Mouse (Mus musculus) MEL (cell line): ENCODE results near the gene Prm2. TPM values are rescaled to one million over a fixed set of nuclear protein-coding genes. Genes with fewer than 3 reads are reported as not detected.

Experiments
- DNase-seq: peaks from one replicate; pipeline ENCODE4 v3.0.0; 2011; ENCODE audit warnings: low read depth, low spot score
- H3K27ac ChIP-seq: 2 replicates; pipeline ENCODE4 v1.5.1; 2012; ENCODE audit warnings: low read depth, mild to moderate bottlenecking, control low read depth, low read length, moderate library complexity; ENCODE audit not compliant: control insufficient read depth
- H3K27me3 ChIP-seq, 2 experiments: fragments of 150-350 bp in 1 of 2; sonication (generic) in 1 of 2; 2 replicates each; pipeline ENCODE4 v1.6.1; 2012; ENCODE audit warnings: low read length in 2 of 2, mild to moderate bottlenecking in 2 of 2, improper control_type of control experiment in 1 of 2, moderate library complexity in 1 of 2; ENCODE audit not compliant: insufficient read depth in 2 of 2, control insufficient read depth in 1 of 2
- H3K36me3 ChIP-seq, 2 experiments: 2 replicates each; pipeline ENCODE4 v1.6.1; 2012 to 2014; ENCODE audit warnings: low read length in 2 of 2, improper control_type of control experiment in 1 of 2, inconsistent platforms in 1 of 2, mild to moderate bottlenecking in 1 of 2; ENCODE audit not compliant: insufficient read depth in 2 of 2, control insufficient read depth in 1 of 2
- H3K4me1 ChIP-seq, 2 experiments: fragments of 150-350 bp in 1 of 2; sonication (generic) in 1 of 2; 2 replicates each; pipeline ENCODE4 v1.6.1; 2012; ENCODE audit warnings: low read length in 2 of 2, improper control_type of control experiment in 1 of 2, mild to moderate bottlenecking in 1 of 2; ENCODE audit not compliant: insufficient read depth in 2 of 2, control insufficient read depth in 1 of 2
- H3K4me3 ChIP-seq, 2 experiments: fragments of 150-350 bp in 1 of 2; sonication (generic) in 1 of 2; 2 replicates each; pipeline ENCODE4 v1.5.1; 2012; ENCODE audit warnings: low read depth in 2 of 2, low read length in 2 of 2, mild to moderate bottlenecking in 2 of 2, moderate library complexity in 2 of 2, control low read depth in 1 of 2, improper control_type of control experiment in 1 of 2; ENCODE audit not compliant: control insufficient read depth in 1 of 2, insufficient read depth in 1 of 2
- H3K79me2 ChIP-seq: 2 replicates; pipeline ENCODE4 v1.6.1; 2012; ENCODE audit warnings: mild to moderate bottlenecking, low read length, moderate library complexity; ENCODE audit not compliant: control insufficient read depth, poor library complexity, insufficient read depth
- H3K9ac ChIP-seq: 2 replicates; pipeline ENCODE4 v1.6.1; 2012; ENCODE audit warnings: low read depth, mild to moderate bottlenecking, control low read depth, low read length, moderate library complexity; ENCODE audit not compliant: control insufficient read depth, poor library complexity, severe bottlenecking
- H3K9me3 ChIP-seq: fragments of 150-350 bp; sonication (generic); replicated peaks from 2 replicates; pipeline ENCODE4 v1.6.1; 2012; ENCODE audit warnings: mild to moderate bottlenecking, low read length, improper control_type of control experiment, moderate library complexity; ENCODE audit not compliant: insufficient read depth
- CHD1 ChIP-seq: IDR thresholded peaks from 2 replicates; pipeline ENCODE4 v1.6.1; 2012; ENCODE audit warnings: low read depth, mild to moderate bottlenecking, inconsistent platforms, low read length, improper control_type of control experiment
- CTCF ChIP-seq, 3 experiments: IDR thresholded peaks in 2 of 3; conservative IDR thresholded peaks in 1 of 3; 2 replicates each; pipeline ENCODE4 v1.5.1; 2011 to 2012; ENCODE audit warnings: low read length in 3 of 3, low read depth in 2 of 3, mild to moderate bottlenecking in 2 of 3, improper control_type of control experiment in 1 of 3, inconsistent platforms in 1 of 3, mixed read lengths in 1 of 3, moderate library complexity in 1 of 3; ENCODE audit not compliant: control insufficient read depth in 1 of 3, insufficient read depth in 1 of 3, poor library complexity in 1 of 3, severe bottlenecking in 1 of 3
- E2F4 ChIP-seq: IDR thresholded peaks from 2 replicates; pipeline ENCODE4 v1.6.1; 2011; ENCODE audit warnings: low read depth, low read length, improper control_type of control experiment, borderline replicate concordance
- EP300 ChIP-seq, 2 experiments: IDR thresholded peaks; 2 replicates each; pipeline ENCODE4 v1.6.1; 2011; ENCODE audit warnings: improper control_type of control experiment in 2 of 2, low read length in 2 of 2, low read depth in 1 of 2, mild to moderate bottlenecking in 1 of 2
- HCFC1 ChIP-seq: IDR thresholded peaks from 2 replicates; pipeline ENCODE4 v1.6.1; 2012; ENCODE audit warnings: low read depth, mild to moderate bottlenecking, inconsistent platforms, low read length, improper control_type of control experiment, moderate library complexity
- JUND ChIP-seq: IDR thresholded peaks from 2 replicates; pipeline ENCODE4 v1.6.1; 2011; ENCODE audit warnings: low read depth, mild to moderate bottlenecking, improper control_type of control experiment, low read length
- KAT2A ChIP-seq: conservative IDR thresholded peaks from 2 replicates; pipeline ENCODE4 v1.6.1; 2012; ENCODE audit warnings: low read depth, low read length, improper control_type of control experiment, inconsistent platforms
- MAFK ChIP-seq: IDR thresholded peaks from 2 replicates; pipeline ENCODE4 v1.6.1; 2011; ENCODE audit warnings: low read depth, mild to moderate bottlenecking, low read length, improper control_type of control experiment, borderline replicate concordance
- MAX ChIP-seq: IDR thresholded peaks from 2 replicates; pipeline ENCODE4 v1.6.1; 2011; ENCODE audit warnings: low read length, improper control_type of control experiment
- MEF2A ChIP-seq: IDR thresholded peaks from 2 replicates; pipeline ENCODE4 v1.6.1; 2014; ENCODE audit warnings: low read depth, mild to moderate bottlenecking, inconsistent platforms, low read length, improper control_type of control experiment; ENCODE audit not compliant: poor library complexity, insufficient replicate concordance, severe bottlenecking; ENCODE audit errors: extremely low read depth
- MYC ChIP-seq: IDR thresholded peaks from 2 replicates; pipeline ENCODE4 v1.6.1; 2011; ENCODE audit warnings: low read depth, mild to moderate bottlenecking, low read length, improper control_type of control experiment, moderate library complexity
- NRF1 ChIP-seq: IDR thresholded peaks from 2 replicates; pipeline ENCODE4 v1.6.1; 2014; ENCODE audit warnings: low read depth, mild to moderate bottlenecking, inconsistent platforms, low read length, improper control_type of control experiment, moderate library complexity; ENCODE audit not compliant: poor library complexity, insufficient read depth, severe bottlenecking
- POLR2A ChIP-seq, 2 experiments: IDR thresholded peaks; 2 replicates each; pipeline ENCODE4 v1.6.1; 2011 to 2012; ENCODE audit warnings: low read length in 2 of 2, mild to moderate bottlenecking in 2 of 2, control low read depth in 1 of 2, improper control_type of control experiment in 1 of 2, low read depth in 1 of 2, moderate library complexity in 1 of 2; ENCODE audit not compliant: control insufficient read depth in 1 of 2, insufficient read depth in 1 of 2, poor library complexity in 1 of 2
- POLR2AphosphoS2 ChIP-seq: IDR thresholded peaks from 2 replicates; pipeline ENCODE4 v1.6.1; 2011; ENCODE audit warnings: low read length, improper control_type of control experiment
- RAD21 ChIP-seq: IDR thresholded peaks from 2 replicates; pipeline ENCODE4 v1.6.1; 2011; ENCODE audit warnings: mild to moderate bottlenecking, low read depth, low read length, improper control_type of control experiment
- SIN3A ChIP-seq: IDR thresholded peaks from 2 replicates; pipeline ENCODE4 v1.6.1; 2012; ENCODE audit warnings: low read length, improper control_type of control experiment, inconsistent platforms
- TBP ChIP-seq: IDR thresholded peaks from 2 replicates; pipeline ENCODE4 v1.8.0; 2011; ENCODE audit warnings: low read depth, low read length, improper control_type of control experiment
- USF2 ChIP-seq, 2 experiments: IDR thresholded peaks; 2 replicates each; pipeline ENCODE4 v1.6.1; 2011 to 2012; ENCODE audit warnings: improper control_type of control experiment in 2 of 2, low read length in 2 of 2, borderline replicate concordance in 1 of 2, inconsistent platforms in 1 of 2, low read depth in 1 of 2, mild to moderate bottlenecking in 1 of 2; ENCODE audit not compliant: insufficient read depth in 1 of 2
- ZC3H11A ChIP-seq: IDR thresholded peaks from 2 replicates; pipeline ENCODE4 v1.6.1; 2012; ENCODE audit warnings: low read depth, mild to moderate bottlenecking, inconsistent platforms, low read length, improper control_type of control experiment
- ZKSCAN1 ChIP-seq: IDR thresholded peaks from 2 replicates; pipeline ENCODE4 v1.6.1; 2012; ENCODE audit warnings: low read depth, mild to moderate bottlenecking, inconsistent platforms, low read length, improper control_type of control experiment, moderate library complexity
- ZMIZ1 ChIP-seq: IDR thresholded peaks from 2 replicates; pipeline ENCODE4 v1.6.1; 2012; ENCODE audit warnings: low read depth, mild to moderate bottlenecking, inconsistent platforms, low read length, improper control_type of control experiment, moderate library complexity
- ZNF384 ChIP-seq: IDR thresholded peaks from 2 replicates; pipeline ENCODE4 v1.6.1; 2012; ENCODE audit warnings: low read depth, mild to moderate bottlenecking, inconsistent platforms, low read length, improper control_type of control experiment
- polyA plus RNA-seq, 2 experiments: library from polyadenylated mRNA; stranded (reverse) in 1 of 2; unstranded in 1 of 2; fragments of >175 nt in 1 of 2; fragments of >200 nt in 1 of 2; gene quantifications; 2 replicates each; pipeline versions ENCODE4 v1.2.1 to v1.2.4; 2012; ENCODE audit warnings: low replicate concordance in 2 of 2, low read depth in 1 of 2; ENCODE audit not compliant: insufficient read length in 2 of 2, insufficient read depth in 1 of 2, missing spikeins in 1 of 2
- total RNA-seq: library from RNA; depleted of rRNA; stranded (reverse); fragments of 300-350 nt; gene quantifications from 2 replicates; pipeline ENCODE4 v1.2.3, GENCODE M21; 2012

The Prm2 gene
- total and polyA plus RNA-seq, 3 experiments, result not detected

DNA sequence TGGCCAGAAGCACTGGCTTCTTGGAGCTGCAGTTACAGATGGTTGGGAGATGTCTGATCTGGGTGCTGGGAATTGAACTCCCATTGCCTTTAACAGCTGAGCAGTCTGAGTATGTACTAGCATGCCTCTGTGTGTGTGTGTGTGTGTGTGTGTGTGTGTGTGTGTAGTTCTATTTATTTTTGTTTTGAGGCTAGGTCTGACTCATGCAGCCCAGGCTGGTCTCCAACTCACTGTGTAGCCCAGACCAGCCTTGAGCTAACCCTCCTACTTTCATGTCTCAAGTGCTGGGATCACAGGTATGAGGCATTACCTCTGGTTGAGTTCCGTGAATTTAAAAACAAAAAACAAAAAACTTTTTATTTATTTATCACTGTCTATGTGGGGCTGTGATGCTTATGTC lies 28.6 kb upstream of the Prm2 start:
- Histone ChIP-seq H3K4me3 (no peak overlapping the region), H3K9me3 (no peaks in the 10 kb centered on the region), H3K4me1 (no peaks in the 10 kb centered on the region), H3K79me2 (no peaks in the 10 kb centered on the region), H3K36me3 (no peaks in the 10 kb centered on the region), H3K27me3 (peaks cover 2 to 4% of the 10 kb centered on the region in 2 experiments; a peak in 3 of 4 replicates), H3K9ac (no peak overlapping the region)
- no peak for DNase-seq
- TF ChIP-seq E2F4, result no peak
- no peak for TF ChIP-seq HCFC1
- no peak for TF ChIP-seq ZC3H11A
- TF ChIP-seq NRF1, result no peak
- TF ChIP-seq MAFK, result no peak
- no peak for TF ChIP-seq ZMIZ1
- no peak for TF ChIP-seq CTCF (IDR thresholded peaks at IDR 0.05 in 2 of 3, conservative IDR thresholded peaks at IDR 0.05 in 1 of 3; ENCODE audit: control insufficient read depth in 1 of 3, insufficient read depth in 1 of 3, low read depth in 2 of 3, low read length in 3 of 3, poor library complexity in 1 of 3, severe bottlenecking in 1 of 3)
- TF ChIP-seq POLR2A (IDR thresholded peaks at IDR 0.05; ENCODE audit: control insufficient read depth in 1 of 2, insufficient read depth in 1 of 2, low read depth in 1 of 2, low read length in 2 of 2, poor library complexity in 1 of 2), result no peak
- no peak for TF ChIP-seq USF2 (IDR thresholded peaks at IDR 0.05; ENCODE audit: borderline replicate concordance in 1 of 2, insufficient read depth in 1 of 2, low read depth in 1 of 2, low read length in 2 of 2)
- TF ChIP-seq MEF2A, result no peak
- TF ChIP-seq CHD1, result no peak
- TF ChIP-seq MYC, result no peak
- TF ChIP-seq JUND, result no peak
- TF ChIP-seq ZNF384, result no peak
- TF ChIP-seq, all 39 proteins: peak for 0
- no peak overlapping the region for H3K27ac ChIP-seq

DNA sequence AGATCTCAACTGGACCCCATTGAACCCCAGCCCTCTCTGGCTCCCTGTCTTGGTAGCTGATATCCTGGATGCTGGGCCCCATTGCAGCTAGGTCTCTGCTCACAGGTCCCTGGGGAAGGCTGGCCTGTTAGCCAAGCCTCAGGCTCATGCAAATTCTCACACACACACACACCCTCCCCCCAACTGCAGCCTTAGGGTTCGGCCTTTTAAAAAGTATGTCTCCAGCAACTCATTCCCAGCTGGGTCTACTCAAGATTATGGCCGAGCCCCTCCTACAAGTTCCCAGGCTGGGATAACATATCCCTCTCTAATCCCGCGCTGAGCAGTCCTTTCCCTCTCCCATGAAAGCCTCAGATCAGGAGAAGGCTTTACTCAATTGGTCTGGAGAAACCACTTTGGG lies 25.5 kb upstream of the Prm2 start:
- no peaks in the 10 kb centered on the region for H3K4me1 ChIP-seq
- H3K27me3 ChIP-seq, result peaks cover 2 to 4% of the 10 kb centered on the region in 2 experiments; a peak in 3 of 4 replicates

More for the DNA sequence above, 25.5 kb upstream of the Prm2 start:
- H3K4me3 ChIP-seq, result no peak overlapping the region
- no peaks in the 10 kb centered on the region for H3K36me3 ChIP-seq
- no peak overlapping the region for H3K27ac ChIP-seq
- H3K79me2 ChIP-seq, result no peaks in the 10 kb centered on the region
- no peaks in the 10 kb centered on the region for H3K9me3 ChIP-seq
- no peak for DNase-seq
- no peak overlapping the region for H3K9ac ChIP-seq
- TF ChIP-seq EP300 (IDR thresholded peaks at IDR 0.05; ENCODE audit: low read depth in 1 of 2, low read length in 2 of 2), result no peak
- no peak for TF ChIP-seq JUND
- TF ChIP-seq CTCF (IDR thresholded peaks at IDR 0.05 in 2 of 3, conservative IDR thresholded peaks at IDR 0.05 in 1 of 3; ENCODE audit: control insufficient read depth in 1 of 3, insufficient read depth in 1 of 3, low read depth in 2 of 3, low read length in 3 of 3, poor library complexity in 1 of 3, severe bottlenecking in 1 of 3), result no peak
- TF ChIP-seq RAD21, result no peak
- TF ChIP-seq ZMIZ1, result no peak
- no peak for TF ChIP-seq CHD1
- TF ChIP-seq ZNF384, result no peak
- TF ChIP-seq HCFC1, result no peak
- TF ChIP-seq MEF2A, result no peak
- no peak for TF ChIP-seq SIN3A
- no peak for TF ChIP-seq KAT2A
- no peak for TF ChIP-seq MAX
- no peak for TF ChIP-seq E2F4
- no peak for TF ChIP-seq ZKSCAN1
- TF ChIP-seq TBP, result no peak
- no peak for TF ChIP-seq NRF1
- no peak for TF ChIP-seq POLR2AphosphoS2
- TF ChIP-seq, all 39 proteins: peak for 0
